Mouse (Mus musculus) right cerebral cortex, adult 2 months (tissue): ENCODE data around the gene Cdk14.

ENCODE experiments used
- DNase-seq, 2 experiments: peaks; one replicate each; pipeline ENCODE4 v3.0.0; 2021 to 2022; ENCODE audit warnings: low spot score in 2 of 2

Cdk14 gene

GRCm38 (mm10) chr5:5185987-5186742 is 233.9 kb downstream of the Cdk14 start:
- DNase-seq: no peak

DNA sequence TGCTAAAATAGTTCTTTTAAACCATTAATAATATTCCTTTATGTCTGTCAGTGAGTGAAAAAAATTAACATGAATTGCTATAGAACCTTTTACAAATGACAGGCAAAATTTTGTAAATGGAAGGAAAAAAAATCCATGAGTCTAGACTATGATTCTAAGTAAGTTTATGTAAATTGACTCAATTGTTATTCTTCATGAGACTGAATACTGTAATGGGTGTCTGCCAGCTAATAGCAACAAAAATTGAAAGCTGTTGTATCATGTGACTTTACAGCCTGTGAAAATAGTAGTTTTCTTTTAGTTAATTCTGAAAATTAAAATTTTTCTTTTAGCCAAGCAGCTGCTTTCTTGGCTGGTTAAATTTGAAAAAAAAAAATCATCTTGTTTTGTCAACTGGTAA is 234.6 kb downstream of the Cdk14 start:
- DNase-seq: no peak

DNA sequence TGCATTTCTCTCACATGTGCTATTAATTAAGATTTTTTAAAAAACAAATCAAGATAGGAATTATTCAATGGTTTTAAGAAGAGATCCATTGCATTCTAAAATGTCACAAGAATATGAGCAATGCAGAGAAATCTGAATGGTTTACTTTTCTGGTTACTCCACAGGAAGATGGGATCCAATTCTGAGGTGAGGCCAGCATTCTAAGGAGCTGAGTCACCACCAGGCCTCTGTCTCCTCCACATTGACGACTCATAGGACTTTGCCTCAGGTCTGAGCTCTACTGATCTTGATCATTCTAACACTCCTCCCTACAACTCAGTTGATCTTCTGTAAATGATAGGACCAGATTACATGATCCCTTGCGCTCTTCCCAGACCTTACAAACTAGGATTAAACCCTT is 239.4 kb downstream of the Cdk14 start:
- no peak for DNase-seq

GRCm38 (mm10) chr5:5180311-5180710 is 239.8 kb downstream of the Cdk14 start:
- no peak for DNase-seq

GRCm38 (mm10) chr5:5176052-5176451 is 244.1 kb downstream of the Cdk14 start:
- no peak for DNase-seq

DNA sequence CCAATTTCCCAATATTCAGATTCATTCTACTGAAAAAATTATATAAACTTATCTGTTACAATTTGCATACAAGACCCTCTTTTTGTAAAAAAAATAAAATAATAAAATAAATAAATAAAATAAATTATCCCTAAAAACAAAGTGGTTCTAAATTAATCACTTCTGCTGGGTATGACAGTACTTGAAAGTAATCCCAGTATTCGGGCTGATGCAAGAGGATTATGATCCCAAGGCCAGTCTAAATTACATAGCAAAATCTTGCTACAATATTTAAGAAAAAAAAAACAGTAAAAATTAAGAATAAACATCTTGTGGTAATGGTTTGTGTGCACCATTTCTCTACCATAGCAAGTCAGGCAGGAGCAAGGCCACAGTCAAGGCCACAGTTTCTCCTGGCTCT is 244.5 kb downstream of the Cdk14 start:
- no peak for DNase-seq

DNA sequence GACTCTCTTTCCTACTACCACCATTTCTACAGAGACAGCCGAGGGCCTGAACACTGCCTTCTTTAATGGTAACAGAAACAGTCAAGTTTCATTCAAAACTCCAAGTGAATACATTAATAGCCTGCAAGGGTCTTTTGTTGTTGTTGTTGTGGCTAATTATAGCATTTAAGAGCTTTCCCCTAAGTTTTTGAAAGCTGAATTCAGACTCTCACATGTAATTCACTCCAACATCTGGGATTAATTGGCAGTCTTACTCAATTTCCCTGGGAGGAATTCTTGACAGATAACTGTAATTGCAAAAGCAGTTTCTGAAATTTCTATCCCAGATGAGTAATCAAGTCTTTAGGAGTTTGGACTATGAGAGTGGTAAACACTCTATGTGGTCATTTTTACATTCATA is 245.0 kb downstream of the Cdk14 start:
- DNase-seq: no peak

DNA sequence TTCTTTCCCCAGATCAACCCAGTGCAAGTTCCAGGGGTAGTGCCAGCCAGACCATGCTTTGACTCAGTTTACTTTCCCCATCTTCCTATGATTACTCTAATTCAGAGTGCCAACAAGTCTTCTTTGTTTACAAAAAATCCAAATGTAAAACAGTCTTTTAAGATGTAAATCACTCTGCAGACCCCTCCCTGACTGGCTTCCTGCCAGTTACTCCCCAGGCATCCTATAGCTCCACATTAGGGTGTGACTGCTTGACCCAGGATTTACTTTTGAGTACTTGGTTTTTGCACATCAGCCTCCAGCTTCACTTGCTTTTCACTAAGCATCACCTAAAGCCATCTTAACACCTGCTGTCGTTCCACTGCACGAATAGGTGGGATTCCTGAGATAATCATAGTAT is 254.0 kb downstream of the Cdk14 start:
- no peak for DNase-seq

- DNase-seq: peak in 1 of 2 experiments; percentile 13
Measured at GRCm38 (mm10) chr5:5164326-5164725, 255.8 kb downstream of the Cdk14 start.

DNA sequence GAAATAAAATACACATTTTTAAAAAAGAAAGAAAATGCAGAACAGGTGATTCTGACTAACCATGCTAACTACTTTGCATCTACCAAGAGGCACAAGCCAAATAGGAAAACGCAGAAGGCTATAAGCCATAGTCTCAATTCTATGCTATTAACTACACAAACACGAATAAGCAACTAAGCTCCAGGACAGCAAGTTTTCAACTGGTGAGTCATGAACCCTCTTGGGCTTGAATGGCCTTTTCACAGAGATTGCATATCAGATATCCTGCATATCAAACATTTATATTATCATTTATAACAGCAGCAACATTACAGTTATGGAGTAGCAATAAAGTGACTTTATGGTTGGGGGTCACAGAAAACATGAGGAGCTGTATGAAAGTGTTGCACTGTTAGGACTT is 256.3 kb downstream of the Cdk14 start:
- DNase-seq: no peak

GRCm38 (mm10) chr5:5159521-5159920 is 260.6 kb downstream of the Cdk14 start:
- DNase-seq: no peak

DNA sequence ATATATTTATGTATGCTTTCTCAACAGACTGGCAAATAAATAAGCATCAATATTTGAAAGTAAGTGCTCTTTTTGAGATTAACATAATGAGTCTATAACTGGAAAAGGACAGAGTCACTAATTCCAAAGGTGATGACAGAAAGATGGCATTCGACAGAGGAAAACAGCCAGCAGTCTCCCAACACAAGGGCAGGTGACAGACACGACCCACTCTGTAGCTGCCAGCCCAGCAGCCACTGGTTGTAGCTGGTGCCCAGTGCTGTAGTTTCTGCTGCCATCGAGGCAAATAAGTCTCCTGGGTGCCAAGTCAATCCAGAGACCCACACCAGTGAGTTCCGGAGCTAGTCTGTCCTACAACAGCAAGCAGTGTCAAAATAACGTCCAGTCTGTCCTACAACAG is 280.3 kb downstream of the Cdk14 start:
- no peak for DNase-seq

- DNase-seq: no peak
Measured at GRCm38 (mm10) chr5:5134905-5135511, 285.1 kb downstream of the Cdk14 start.

- no peak for DNase-seq
Measured at GRCm38 (mm10) chr5:5134143-5134904, 285.8 kb downstream of the Cdk14 start.

GRCm38 (mm10) chr5:5128852-5129251 is 291.3 kb downstream of the Cdk14 start:
- DNase-seq: no peak

DNA sequence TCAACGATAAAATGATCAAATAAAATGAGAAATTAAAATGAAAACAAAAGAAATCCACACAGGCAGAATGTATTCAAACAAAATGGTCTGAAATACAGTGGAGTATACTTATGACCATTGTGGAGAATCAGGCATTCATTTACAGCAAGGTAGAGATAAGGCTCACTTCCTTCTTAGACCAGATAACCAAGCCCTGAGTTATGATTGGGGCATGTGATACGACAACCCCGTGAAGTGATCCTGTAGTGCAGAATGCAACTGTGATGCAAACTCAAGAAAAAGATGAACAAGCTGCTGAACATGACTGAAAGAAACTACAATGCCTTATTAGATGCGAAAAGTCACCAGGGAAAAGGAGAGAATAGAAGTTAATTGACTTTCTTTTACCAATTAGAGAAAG is 295.5 kb downstream of the Cdk14 start:
- no peak for DNase-seq

DNA sequence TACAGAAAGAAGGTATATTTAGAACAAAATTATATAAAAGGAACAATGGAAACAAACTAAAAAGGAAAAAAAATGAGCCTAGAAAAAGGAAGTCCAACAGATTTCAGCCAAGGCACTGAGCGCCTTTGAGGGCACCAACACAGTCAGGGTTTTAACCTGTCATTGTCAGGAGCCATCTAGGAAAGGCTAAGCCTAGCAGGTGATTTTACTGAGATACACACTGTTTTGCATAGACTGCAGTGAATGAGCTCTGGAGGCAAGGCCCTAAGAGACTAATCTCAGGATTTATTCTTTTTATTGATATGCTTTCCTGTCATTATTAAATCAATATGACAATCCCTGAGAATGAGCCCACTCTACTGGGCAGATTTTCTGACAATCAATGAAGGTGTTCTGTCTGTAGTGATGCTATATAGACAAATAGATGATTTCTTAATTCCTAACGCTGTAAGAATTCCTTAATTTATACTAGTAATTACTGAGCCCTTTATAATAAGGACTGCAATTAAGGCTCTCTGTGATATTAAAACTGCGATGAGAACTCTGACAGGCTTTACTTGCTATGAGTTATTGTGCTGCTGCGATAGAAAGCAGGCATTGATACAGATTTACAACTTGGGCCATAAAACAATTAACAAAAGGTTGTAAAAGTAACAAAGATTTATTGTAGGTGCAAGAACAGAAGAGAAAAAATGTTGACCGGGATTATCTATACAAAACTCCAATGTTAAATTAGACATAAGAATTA is 303.2 kb downstream of the Cdk14 start:
- DNase-seq: no peak

GRCm38 (mm10) chr5:5115546-5115945 is 304.6 kb downstream of the Cdk14 start:
- no peak for DNase-seq

- DNase-seq: no peak
Measured at GRCm38 (mm10) chr5:5109621-5110020, 310.5 kb downstream of the Cdk14 start.

GRCm38 (mm10) chr5:5109017-5109416 is 311.1 kb downstream of the Cdk14 start:
- no peak for DNase-seq

- DNase-seq: no peak
Measured at GRCm38 (mm10) chr5:5096248-5096915, 323.7 kb downstream of the Cdk14 start.

DNA sequence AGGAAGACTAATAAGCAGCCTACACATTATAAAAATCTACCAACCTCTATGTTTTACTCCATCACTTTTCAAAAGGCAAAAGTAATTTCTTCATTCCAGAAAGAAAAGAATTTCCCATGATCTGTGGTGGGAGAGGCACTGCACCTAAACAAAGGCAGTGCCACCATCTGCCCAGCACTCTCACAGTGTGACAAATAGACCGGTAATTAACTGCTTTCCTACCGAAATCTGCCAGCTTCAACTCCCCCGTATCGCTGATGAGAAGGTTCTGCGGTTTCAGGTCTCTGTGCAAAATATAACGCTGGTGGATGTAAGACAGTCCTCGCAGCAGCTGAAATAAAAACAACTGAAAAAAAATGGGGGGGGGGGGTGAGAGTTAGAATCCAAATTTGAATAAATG is 327.4 kb downstream of the Cdk14 start:
- DNase-seq: peak; percentile 50 to 65
